Mouse (Mus musculus): ENCODE measurements at regions not wholly inside any gene's neighbourhood (a gene's known extent, or its start where the extent isn't known, plus 50 kb on each side); places are given as distances from the start of the nearest gene placed in this dataset.

GRCm38 (mm10) chr17:9879556-9880206 is 210.2 kb upstream of the Pabpc6 start:
- TF ChIP-seq POLR2A (IDR thresholded peaks at IDR 0.05; ENCODE audit: borderline replicate concordance, extremely low read depth, insufficient read depth, insufficient read length, poor library complexity, severe bottlenecking) (no peak), CTCF (IDR thresholded peaks at IDR 0.05; ENCODE audit: borderline replicate concordance, extremely low read depth, insufficient read depth, insufficient read length) (no peak)
